Mouse (Mus musculus) limb, embryonic 14.5 days (tissue): ENCODE results near the gene Fam207a. TPM values are rescaled to one million over a fixed set of nuclear protein-coding genes. Genes with fewer than 3 reads are reported as not detected.

ENCODE experiments used
- ATAC-seq: fragments of 200-750 bp; cut with Nextera tagmentation; 2 replicates; pipeline ENCODE4 v1.8.0; 2017; ENCODE audit warnings: low read depth, moderate number of reproducible peaks, moderate TSS enrichment; ENCODE audit not compliant: low FRiP score
- DNase-seq: peaks from one replicate; pipeline ENCODE4 v3.0.0-alpha.2; 2015; ENCODE audit warnings: low spot score
- H3K27ac ChIP-seq: fragments of 300-500 bp; sonication (generic); replicated peaks from 2 replicates; pipeline ENCODE4 v1.5.1; 2014; ENCODE audit warnings: low read depth, mild to moderate bottlenecking, low read length, moderate library complexity, mixed read lengths
- H3K27me3 ChIP-seq: fragments of 300-500 bp; sonication (generic); 2 replicates; pipeline ENCODE4 v1.6.1; 2014; ENCODE audit warnings: low read length, mixed read lengths; ENCODE audit not compliant: control insufficient read depth, insufficient read depth
- H3K36me3 ChIP-seq: fragments of 300-500 bp; sonication (generic); 2 replicates; pipeline ENCODE4 v1.6.1; 2014; ENCODE audit warnings: mild to moderate bottlenecking, low read length, moderate library complexity, mixed read lengths; ENCODE audit not compliant: control insufficient read depth, insufficient read depth
- H3K4me1 ChIP-seq: fragments of 300-500 bp; sonication (generic); 2 replicates; pipeline ENCODE4 v1.6.1; 2014; ENCODE audit warnings: antibody characterized with exemption, low read length, mixed read lengths; ENCODE audit not compliant: control insufficient read depth, insufficient read depth
- H3K4me2 ChIP-seq: fragments of 300-500 bp; sonication (generic); replicated peaks from 2 replicates; pipeline ENCODE4 v1.6.1; 2014; ENCODE audit warnings: low read depth, mild to moderate bottlenecking, low read length, moderate library complexity; ENCODE audit not compliant: severe bottlenecking
- H3K4me3 ChIP-seq: fragments of 300-500 bp; sonication (generic); replicated peaks from 2 replicates; pipeline ENCODE4 v1.5.1; 2014; ENCODE audit warnings: low read length
- H3K9ac ChIP-seq: fragments of 300-500 bp; sonication (generic); 2 replicates; pipeline ENCODE4 v1.6.1; 2014; ENCODE audit warnings: mild to moderate bottlenecking, low read depth, low read length, moderate library complexity; ENCODE audit not compliant: severe bottlenecking
- H3K9me3 ChIP-seq: fragments of 300-500 bp; sonication (generic); 2 replicates; pipeline ENCODE4 v1.6.1; 2016; ENCODE audit warnings: low read length; ENCODE audit not compliant: control insufficient read depth
- POLR2A ChIP-seq: fragments of 200-500 bp; IDR thresholded peaks from 2 replicates; pipeline ENCODE4 v1.8.0; 2012; ENCODE audit warnings: inconsistent platforms, mild to moderate bottlenecking, moderate library complexity, borderline replicate concordance; ENCODE audit not compliant: insufficient read depth, insufficient read length; ENCODE audit errors: extremely low read depth
- WGBS: fragments of 180-500 bp; shearing (Covaris S2); extraction: QIAGEN DNeasy Blood & Tissue Kit; methylation state at CpG from one replicate; pipeline ENCODE4 v1.1.7; 2014; 5-methylcytosine and 5-hydroxymethylcytosine counted together
- polyA plus RNA-seq, 2 experiments: library from polyadenylated mRNA; depleted of rRNA in 1 of 2; stranded (reverse) in 1 of 2; unstranded in 1 of 2; fragments of >200 nt; fragmentation: Nextera tagmentation in 1 of 2; extraction: Ambion mirVana in 1 of 2; gene quantifications; 2 replicates each; pipeline versions ENCODE4 v1.2.1 to v1.2.3; 2012 to 2014

The Fam207a gene
- polyA plus RNA-seq, 2 experiments: 38.6 to 41.7 TPM

GRCm38 (mm10) chr10:77485786-77486185, 29.8 kb downstream of the Fam207a start:
- 75% methylated on average over 3 of the region's 3 CpGs for WGBS

GRCm38 (mm10) chr10:77484205-77484935, 31.2 kb downstream of the Fam207a start:
- DNase-seq (peak; percentile 57), ATAC-seq (peak; percentile 32; the same call in 1 of the 2 replicates)
- H3K27ac ChIP-seq: 0 out of 2 replicates have a peak overlapping the region, but pooled peaks have one; percentile 13
- H3K9me3 ChIP-seq: no peaks in the 10 kb centered on the region
- WGBS: 32% methylated on average over 18 of the region's 18 CpGs
- H3K4me3 ChIP-seq: no peak overlapping the region
- no peaks in the 10 kb centered on the region for H3K27me3 ChIP-seq
- no peak overlapping the region for H3K4me2 ChIP-seq
- peaks cover 35% of the 10 kb centered on the region for H3K36me3 ChIP-seq
- TF ChIP-seq POLR2A: no peak
- H3K4me1 ChIP-seq: peaks cover 13% of the 10 kb centered on the region; the same call in 1 of the 2 replicates
- H3K9ac ChIP-seq: no peak overlapping the region

More at GRCm38 (mm10) chr10:77485786-77486185, 29.8 kb downstream of the Fam207a start:
- H3K4me1 ChIP-seq: peaks cover 13% of the 10 kb centered on the region; the same call in 1 of the 2 replicates
- no peaks in the 10 kb centered on the region for H3K9me3 ChIP-seq
- H3K9ac ChIP-seq: no peak overlapping the region
- no peak overlapping the region for H3K4me3 ChIP-seq
- no peak for TF ChIP-seq POLR2A
- no peak overlapping the region for H3K4me2 ChIP-seq
- peaks cover 46% of the 10 kb centered on the region for H3K36me3 ChIP-seq
- no peaks in the 10 kb centered on the region for H3K27me3 ChIP-seq
- no peak overlapping the region for H3K27ac ChIP-seq
- DNase-seq: no peak
- no peak for ATAC-seq

- ATAC-seq: no peak
- H3K9me3 ChIP-seq: no peaks in the 10 kb centered on the region
- H3K27ac ChIP-seq: no peak overlapping the region
- no peak for TF ChIP-seq POLR2A
- peaks cover 9% of the 10 kb centered on the region for H3K36me3 ChIP-seq
- H3K4me1 ChIP-seq: peaks cover 13% of the 10 kb centered on the region; the same call in 1 of the 2 replicates
- H3K4me2 ChIP-seq: no peak overlapping the region
- H3K27me3 ChIP-seq: no peaks in the 10 kb centered on the region
- no peak for DNase-seq
- no peak overlapping the region for H3K9ac ChIP-seq
- H3K4me3 ChIP-seq: no peak overlapping the region
Measured at GRCm38 (mm10) chr10:77481814-77482213, 33.8 kb downstream of the Fam207a start.

- H3K4me1 ChIP-seq: peaks cover 13% of the 10 kb centered on the region; the same call in 1 of the 2 replicates
- H3K27me3 ChIP-seq: no peaks in the 10 kb centered on the region
- H3K9ac ChIP-seq: no peak overlapping the region
- DNase-seq: no peak
- no peaks in the 10 kb centered on the region for H3K9me3 ChIP-seq
- ATAC-seq: no peak
- TF ChIP-seq POLR2A: no peak
- WGBS: 71% methylated on average over 1 of the region's 1 CpGs
- H3K27ac ChIP-seq: no peak overlapping the region
- no peak overlapping the region for H3K4me3 ChIP-seq
- H3K36me3 ChIP-seq: no peaks in the 10 kb centered on the region
- H3K4me2 ChIP-seq: no peak overlapping the region
Measured at GRCm38 (mm10) chr10:77479972-77480371, 35.6 kb downstream of the Fam207a start.

GRCm38 (mm10) chr10:77476907-77477306, 38.7 kb downstream of the Fam207a start:
- Histone ChIP-seq H3K9me3 (no peaks in the 10 kb centered on the region), H3K4me3 (no peak overlapping the region), H3K4me1 (no peaks in the 10 kb centered on the region), H3K36me3 (no peaks in the 10 kb centered on the region), H3K9ac (no peak overlapping the region), H3K27ac (no peak overlapping the region), H3K27me3 (no peaks in the 10 kb centered on the region), H3K4me2 (no peak overlapping the region)
- ATAC-seq (no peak), DNase-seq (no peak)
- no peak for TF ChIP-seq POLR2A
- 88% methylated on average over 3 of the region's 3 CpGs for WGBS
